Mouse (Mus musculus) cerebral cortex, adult 2 months (tissue): ENCODE data around the gene Osbpl8.

Source experiments
- WGBS: fragments of 180-500 bp; shearing (Covaris S2); methylation state at CpG from one replicate; pipeline ENCODE4 v1.1.7; 2018; 5-methylcytosine and 5-hydroxymethylcytosine counted together

The Osbpl8 gene

GRCm38 (mm10) chr10:111315940-111316339, 151.4 kb downstream of the Osbpl8 start:
- 48% methylated on average over 3 of the region's 3 CpGs for whole genome bisulfite sequencing

- WGBS, result 41% methylated on average over 3 of the region's 3 CpGs
Observed at GRCm38 (mm10) chr10:111318021-111318420, 153.5 kb downstream of the Osbpl8 start.

- 89% methylated on average over 9 of the region's 9 CpGs for WGBS
Observed at GRCm38 (mm10) chr10:111318805-111319500, 154.4 kb downstream of the Osbpl8 start.

GRCm38 (mm10) chr10:111327957-111328356, 163.4 kb downstream of the Osbpl8 start:
- 82% methylated on average over 4 of the region's 4 CpGs for WGBS

GRCm38 (mm10) chr10:111329326-111329725, 164.8 kb downstream of the Osbpl8 start:
- 66% methylated on average over 5 of the region's 5 CpGs for WGBS

GRCm38 (mm10) chr10:111334902-111335301, 170.3 kb downstream of the Osbpl8 start:
- 98% methylated on average over 2 of the region's 2 CpGs for WGBS

GRCm38 (mm10) chr10:111335517-111336352, 171.2 kb downstream of the Osbpl8 start:
- 31% methylated on average over 29 of the region's 29 CpGs for WGBS

- WGBS, result 43% methylated on average over 10 of the region's 10 CpGs
Observed at GRCm38 (mm10) chr10:111336353-111336713, 171.8 kb downstream of the Osbpl8 start.

- 85% methylated on average over 11 of the region's 11 CpGs for WGBS
Observed at GRCm38 (mm10) chr10:111339296-111339695, 174.7 kb downstream of the Osbpl8 start.

GRCm38 (mm10) chr10:111341761-111342160, 177.2 kb downstream of the Osbpl8 start:
- 86% methylated on average over 7 of the region's 7 CpGs for WGBS

- whole genome bisulfite sequencing, result 50% methylated on average over 5 of the region's 5 CpGs
Observed at GRCm38 (mm10) chr10:111343555-111343954, 179.0 kb downstream of the Osbpl8 start.
